Mouse (Mus musculus) mouse embryonic stem cell (cell line): Measurements from ENCODE around the gene Kcnj14.

Experiments
- in situ Hi-C, 2 experiments: fragments of 300-500 bp; cut with MboI; formaldehyde crosslinking; loops; 1 replicate in 1 of 2; 3 replicates in 1 of 2; pipeline ENCODE4 v1.14.3; 2019 to 2020; ENCODE audit warnings: low sequenced_read_pairs in 2 of 2, low pct_unique_long_range_greater_than_20kb in 1 of 2, mixed read lengths in 1 of 2; ENCODE audit not compliant: unreplicated experiment in 1 of 2

The Kcnj14 gene

DNA sequence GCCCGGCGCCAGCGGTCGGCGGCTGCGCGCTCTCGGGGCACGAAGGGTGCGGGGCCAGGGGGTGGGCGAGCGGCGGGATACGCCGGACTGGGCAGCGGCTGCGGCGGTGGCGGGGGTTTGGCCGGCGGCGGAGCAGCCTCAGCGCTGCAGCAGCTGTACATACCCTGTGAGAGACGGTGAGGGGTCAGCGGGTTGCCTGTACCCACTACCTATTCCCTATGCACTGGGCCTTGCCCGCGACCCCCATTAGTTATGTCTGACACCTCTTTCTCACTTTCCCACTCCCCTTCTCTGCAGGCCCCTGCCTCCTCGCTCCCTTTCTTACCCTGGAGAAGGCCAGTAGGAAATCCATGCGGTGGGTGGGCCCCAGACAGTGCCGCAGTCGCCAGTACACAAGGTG is 9.3 kb upstream of the Kcnj14 start:
- in situ Hi-C loops, result no loop called here

- in situ Hi-C loops, result no loop called here
These were observed 8.7 kb upstream of the Kcnj14 start for GRCm38 (mm10) chr7:45833148-45833790.

DNA sequence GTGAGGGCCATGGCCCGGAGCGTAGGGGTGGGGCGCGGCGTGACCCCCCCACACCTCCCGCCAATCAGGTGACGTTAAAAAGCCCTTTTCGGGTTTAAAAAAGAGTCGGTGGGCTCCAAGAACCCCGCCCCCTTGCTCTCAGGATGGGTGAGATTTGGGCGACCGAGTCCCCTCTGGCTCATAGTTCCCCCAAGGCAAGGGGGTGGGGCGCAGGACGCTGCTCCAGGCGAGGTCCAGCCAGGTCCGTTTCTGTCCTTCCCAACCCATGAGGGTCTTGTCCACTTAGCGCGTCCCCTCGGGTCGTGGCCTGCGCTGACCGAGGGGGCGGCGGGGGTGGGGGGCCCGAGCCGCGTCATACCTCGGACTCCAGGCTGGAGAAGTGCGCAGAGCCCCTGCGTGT is 7.8 kb upstream of the Kcnj14 start:
- in situ Hi-C loops, result no loop called here

DNA sequence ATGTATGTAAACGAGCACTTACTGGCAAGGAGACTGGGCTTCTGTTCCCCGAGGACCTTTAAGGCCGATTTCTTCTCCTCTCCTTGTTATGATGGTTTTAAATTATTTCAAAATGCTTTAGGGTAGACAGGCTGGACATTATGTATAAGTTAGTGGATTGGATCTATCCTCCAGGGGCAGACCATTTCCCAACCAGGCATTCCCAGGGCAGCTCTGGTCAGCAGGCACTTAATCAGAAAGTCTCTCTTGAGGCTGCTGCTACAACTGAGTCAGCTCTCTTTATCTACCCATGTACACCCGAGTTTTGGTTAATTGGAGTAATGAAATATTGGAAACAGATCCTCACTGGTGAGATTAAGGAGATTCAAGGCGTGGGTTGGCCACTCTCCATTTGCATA is 6.5 kb upstream of the Kcnj14 start:
- in situ Hi-C loops, result no loop called here

DNA sequence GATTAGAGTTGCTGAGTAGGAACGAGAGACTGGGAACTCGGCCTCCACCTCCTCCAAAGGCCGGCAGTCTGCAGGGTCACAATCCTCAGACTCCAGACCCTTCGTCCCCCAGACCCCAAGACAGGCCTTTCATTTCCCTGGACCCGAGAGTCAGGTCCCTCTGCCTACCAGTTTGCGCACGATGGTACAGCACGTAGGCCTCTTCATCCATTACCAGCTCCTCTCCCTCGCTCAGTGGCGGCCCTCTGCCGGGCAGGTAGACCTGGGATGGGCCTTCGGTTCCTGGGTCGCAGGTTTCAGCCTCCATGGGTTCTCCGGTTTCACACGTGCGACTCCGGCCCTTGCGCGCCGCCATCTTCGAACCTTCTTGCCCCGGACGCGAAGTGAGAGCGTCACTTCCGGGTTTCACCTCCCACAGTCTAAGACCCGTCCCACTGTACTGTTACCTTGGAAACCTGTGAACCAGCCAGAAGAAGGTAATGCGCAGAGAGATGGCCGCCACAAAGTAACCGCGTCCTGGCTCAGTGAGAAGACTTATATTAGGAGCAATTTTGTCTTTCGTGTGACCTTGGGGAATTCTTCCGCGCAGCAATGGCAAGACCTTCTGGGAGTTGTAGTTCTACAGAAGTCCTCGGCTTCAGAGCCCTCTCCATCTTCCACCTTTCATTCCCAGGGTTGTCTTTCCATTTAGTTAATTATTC is 6.0 kb upstream of the Kcnj14 start, which contains the start of gene Grwd1:
Gene Grwd1 (minus strand): TSS at position 518 of the 701 bp plus-strand sequence.
- in situ Hi-C loops, result no loop called here

DNA sequence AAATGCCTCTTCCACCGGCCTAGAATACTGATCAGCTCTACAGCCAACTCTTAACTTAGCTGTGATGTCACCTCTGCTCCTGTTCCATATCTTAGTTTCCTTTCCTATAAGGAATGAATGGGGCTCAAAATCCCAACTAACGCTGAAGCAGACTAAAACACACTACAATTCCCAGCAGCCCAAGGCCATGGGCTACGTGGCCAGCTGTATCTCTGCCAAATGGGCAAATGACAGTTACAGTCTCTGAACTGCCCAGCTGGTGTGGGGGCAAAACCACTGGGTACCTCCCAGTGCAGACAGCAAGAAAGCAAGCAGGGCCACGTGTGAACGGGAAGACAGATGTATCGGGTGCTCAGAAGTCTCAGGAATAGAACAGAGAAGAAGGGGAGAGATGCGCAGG is 2.0 kb upstream of the Kcnj14 start:
- in situ Hi-C loops, result no loop called here

GRCm38 (mm10) chr7:45820913-45821312 is 3.7 kb downstream of the Kcnj14 start:
- in situ Hi-C loops, result no loop called here

DNA sequence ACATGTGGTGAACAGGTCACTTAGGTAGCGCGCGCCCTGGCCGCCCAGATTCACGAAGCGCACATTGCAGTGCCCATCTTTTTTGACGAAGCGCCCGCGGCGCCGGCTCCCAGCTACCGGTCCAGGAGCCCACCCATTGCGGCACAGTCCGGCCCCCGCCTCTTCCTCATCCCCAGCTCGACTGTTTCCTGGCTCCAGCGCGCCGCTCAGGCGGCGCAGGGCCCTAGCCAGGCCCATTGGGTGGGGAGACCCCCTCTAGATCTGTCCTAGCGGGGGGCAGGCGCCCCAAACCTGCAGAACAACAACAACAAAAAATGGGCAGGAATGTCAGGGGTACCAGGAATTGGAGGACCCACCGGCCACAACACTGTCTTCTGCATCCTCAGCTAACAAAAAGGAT is 4.7 kb downstream of the Kcnj14 start:
- in situ Hi-C loops, result no loop called here

- in situ Hi-C loops, result no loop called here
These were observed 8.6 kb downstream of the Kcnj14 start for GRCm38 (mm10) chr7:45815984-45816351.

- in situ Hi-C loops, result no loop called here
These were observed 9.1 kb downstream of the Kcnj14 start for GRCm38 (mm10) chr7:45815323-45815983.

DNA sequence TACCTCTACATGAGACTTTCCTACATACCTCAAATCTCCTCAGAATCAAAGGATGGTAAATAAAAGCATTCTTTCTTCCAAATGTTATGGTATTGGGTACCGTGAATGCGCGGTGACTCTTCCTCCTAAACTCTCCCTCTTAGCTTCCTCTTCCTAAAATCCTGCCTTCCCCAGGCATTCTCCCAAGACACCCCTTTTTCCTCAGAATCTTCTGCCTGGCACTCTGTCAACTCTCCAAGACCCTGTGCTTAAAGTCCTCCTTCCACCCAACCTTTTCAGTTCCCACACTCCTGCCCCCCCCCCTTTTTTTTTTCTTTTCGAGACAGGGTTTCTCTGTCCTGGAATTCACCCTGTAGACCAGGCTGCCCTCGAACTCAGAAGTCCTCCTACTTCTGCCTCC is 9.7 kb downstream of the Kcnj14 start:
- in situ Hi-C loops, result no loop called here

DNA sequence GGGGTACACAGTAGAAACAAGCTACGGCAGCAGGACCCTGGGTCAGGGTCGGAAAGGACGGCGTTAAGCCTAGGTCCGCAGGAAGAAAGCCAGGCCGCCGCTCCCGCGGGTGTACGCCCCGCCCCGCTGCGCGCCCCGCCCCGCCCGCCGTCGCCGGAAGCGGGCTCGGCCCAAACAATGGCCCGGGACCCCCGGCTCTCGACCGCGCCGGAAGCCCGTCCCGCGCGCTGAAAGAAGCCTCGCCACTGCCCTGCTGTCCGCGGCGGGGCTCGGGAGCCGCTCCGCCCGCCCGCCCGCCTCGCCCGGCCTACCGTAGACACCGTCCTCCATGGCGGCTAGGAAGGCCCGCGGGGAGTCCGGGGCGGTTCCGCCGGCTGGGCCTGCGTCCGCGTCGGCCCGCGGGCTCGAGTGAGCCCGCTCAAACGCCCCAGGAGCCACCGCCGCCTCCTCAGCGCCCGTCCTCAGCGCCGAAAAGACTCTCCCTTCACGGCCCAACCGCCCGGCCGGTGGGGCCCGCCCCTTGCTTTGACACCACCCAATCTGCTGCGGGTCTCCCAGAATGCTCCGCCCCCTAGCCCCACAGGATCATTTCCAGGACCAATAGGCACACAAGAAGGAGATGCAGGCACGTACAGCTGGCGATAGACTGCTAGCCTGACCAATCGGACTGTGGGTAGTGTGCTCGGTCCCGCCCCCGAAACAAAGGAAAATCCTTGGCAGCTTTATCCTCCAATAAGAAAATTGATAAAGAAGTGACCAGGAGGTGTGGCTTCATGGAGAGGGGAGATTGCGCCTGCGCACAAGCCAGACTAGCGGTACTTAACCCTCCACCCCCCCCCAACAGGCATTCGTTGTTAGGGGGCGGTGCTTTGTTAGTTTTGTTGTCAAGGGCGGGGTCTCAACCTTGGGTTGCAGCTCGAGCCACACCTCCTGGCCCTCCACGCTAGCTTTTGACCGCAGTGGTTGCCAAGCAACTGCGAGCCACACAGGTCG is 10.5 kb downstream of the Kcnj14 start, which contains the start of gene Cyth2:
Gene Cyth2 (minus strand): TSS at position 795 of the 993 bp plus-strand sequence.
- in situ Hi-C loops, result no loop called here

- in situ Hi-C loops, result no loop called here
These were observed 11.7 kb downstream of the Kcnj14 start for GRCm38 (mm10) chr7:45812921-45813320.

DNA sequence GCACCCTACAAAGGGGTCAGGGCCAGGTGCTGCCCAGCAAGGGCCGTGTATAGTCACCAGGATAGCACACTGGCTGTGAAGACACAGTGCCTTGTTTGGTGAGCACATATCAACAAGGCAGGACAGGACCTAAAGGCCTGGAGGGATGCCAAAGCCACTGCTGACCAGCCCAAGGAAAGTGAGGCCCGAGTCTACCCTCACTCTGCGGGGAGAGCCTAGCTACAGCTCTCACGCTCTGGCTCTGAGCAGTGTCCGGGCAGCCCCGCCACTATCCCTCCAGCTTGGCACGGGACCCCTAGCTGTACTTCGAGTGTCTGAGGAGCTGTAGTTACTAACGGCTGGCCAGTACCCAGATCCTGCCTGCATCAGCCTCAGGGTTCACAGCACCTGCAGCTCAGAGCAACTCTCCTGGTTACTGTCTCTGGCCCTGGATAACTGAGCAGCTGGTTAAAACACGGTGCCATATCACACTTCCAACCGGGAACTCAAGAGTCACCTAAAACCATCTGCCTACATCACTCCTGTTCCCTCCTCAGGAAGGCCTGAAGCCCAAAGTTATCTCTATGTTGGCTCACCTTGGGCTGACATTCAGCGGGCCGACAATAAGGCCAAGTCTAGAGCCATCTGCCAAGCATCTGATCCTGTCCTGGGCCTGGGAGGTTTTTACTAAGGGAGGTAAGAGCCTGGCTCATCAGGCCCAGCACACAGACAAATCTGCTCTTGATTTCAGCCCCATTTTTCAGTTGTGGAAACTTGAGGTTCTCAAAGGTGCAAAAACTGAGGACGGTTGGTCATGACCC is 15.1 kb downstream of the Kcnj14 start:
- in situ Hi-C loops, result loop anchor here (5.0 kb wide), 1 partner anchor 77 kb away; no protein-coding TSS in a partner anchor

DNA sequence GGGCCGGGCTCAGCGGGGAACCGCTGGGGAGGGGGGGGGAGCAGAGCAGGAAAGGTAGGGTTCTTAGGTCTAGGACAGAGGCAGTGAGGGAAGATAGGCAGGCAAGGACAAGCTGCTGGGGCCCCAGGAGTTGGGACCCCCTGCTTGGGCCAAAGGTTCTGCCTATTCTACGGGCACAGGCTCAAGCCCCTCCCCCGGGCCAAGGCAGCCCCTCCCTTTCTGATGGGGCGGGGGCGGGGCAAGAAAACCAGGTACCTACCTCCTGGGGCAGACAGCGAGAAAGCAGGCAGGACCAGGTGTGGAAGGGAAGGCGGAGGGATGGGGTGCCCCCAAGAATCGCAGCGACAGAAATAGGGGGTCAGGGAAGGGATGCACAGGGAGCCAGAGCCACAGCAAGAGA is 16.1 kb downstream of the Kcnj14 start:
- in situ Hi-C loops, result loop anchor here (5.0 kb wide), 1 partner anchor 76 kb away; no protein-coding TSS in a partner anchor

GRCm38 (mm10) chr7:45805941-45806340 is 18.6 kb downstream of the Kcnj14 start:
- in situ Hi-C loops, result loop anchor here (5.0 kb wide), 1 partner anchor 74 kb away; no protein-coding TSS in a partner anchor

GRCm38 (mm10) chr7:45802551-45802950 is 22.0 kb downstream of the Kcnj14 start:
- in situ Hi-C loops, result no loop called here

DNA sequence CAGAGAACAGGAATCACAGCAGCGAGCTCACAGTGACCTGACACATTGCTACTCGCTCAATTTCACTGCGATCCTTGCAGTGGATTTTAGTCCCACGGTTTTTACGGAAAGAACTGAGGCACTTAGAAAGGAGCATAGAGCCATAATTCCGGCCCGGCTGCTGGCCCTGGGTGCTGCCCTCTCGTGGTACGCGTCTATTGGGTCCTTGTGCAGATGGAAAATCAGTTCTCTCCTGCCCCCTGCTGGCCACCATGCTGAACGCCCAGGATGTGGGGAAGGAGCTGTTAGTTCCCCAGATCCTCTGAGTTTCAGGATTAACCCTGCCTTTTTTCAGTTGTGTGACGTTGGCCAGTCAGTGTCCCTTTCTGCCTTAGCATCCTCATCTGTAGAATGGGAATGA is 23.2 kb downstream of the Kcnj14 start:
- in situ Hi-C loops, result no loop called here
